Mouse (Mus musculus): ENCODE data around the gene Hspbp1. TPM values are rescaled to one million over a fixed set of nuclear protein-coding genes. Genes with fewer than 3 reads are reported as not detected.

Gene Hspbp1
- total RNA-seq (2023): 10 to 100 TPM; 15.7 to 22.2 TPM

DNA sequence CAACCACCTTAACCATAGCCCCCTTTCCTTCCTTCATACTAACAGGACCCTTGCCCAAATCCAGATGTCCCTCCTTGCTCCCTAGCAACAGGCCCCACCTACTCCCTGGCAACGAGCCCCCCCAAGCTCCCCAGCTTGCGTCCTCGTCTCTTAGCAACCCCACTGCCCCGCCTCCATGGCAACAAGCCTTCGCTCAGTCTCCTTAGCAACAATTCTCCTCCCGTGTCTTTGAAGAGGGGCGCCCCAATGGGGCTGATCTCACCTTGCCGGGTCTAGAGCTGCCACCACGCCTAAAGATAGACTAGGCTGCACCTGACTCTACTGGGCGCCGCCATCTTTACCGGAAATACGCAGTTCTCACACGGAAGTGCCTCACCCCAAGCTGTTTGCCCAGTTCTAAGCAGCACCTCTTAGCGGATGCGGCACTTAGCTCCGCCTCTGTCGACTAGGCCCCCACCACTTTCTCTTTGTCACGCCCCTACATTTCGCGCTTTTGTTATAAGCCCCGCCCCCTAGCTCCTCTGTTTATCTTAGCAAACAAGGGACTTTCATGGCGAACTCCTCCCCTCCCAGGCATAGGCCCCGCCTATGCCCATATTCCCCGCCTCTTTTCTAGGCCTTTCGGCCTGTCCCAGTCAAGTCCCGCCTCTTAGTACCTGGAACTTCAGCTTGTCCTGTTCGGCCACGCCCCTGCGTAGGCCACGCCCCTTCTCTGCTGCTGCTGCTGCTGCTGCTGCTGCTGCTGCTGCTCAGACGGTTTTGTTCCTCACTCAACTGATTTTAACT lies at the start of gene Hspbp1:
Hspbp1 (minus strand) TSS at position 437 of the 786 bp plus-strand sequence.

GRCm38 (mm10) chr7:4725169-4725568 lies 40.3 kb upstream of the Hspbp1 start, which contains the start of gene Tmem150b:
TSS of gene Tmem150b (minus strand) at chr7:4725249.

GRCm38 (mm10) chr7:4690387-4690786 lies 5.5 kb upstream of the Hspbp1 start, which contains the start of gene Brsk1:
TSS of gene Brsk1 (plus strand) at chr7:4690604.

GRCm38 (mm10) chr7:4658912-4659551 lies 25.8 kb downstream of the Hspbp1 start, which contains the start of gene Ppp6r1:
TSS of gene Ppp6r1 (minus strand) at chr7:4659019.

DNA sequence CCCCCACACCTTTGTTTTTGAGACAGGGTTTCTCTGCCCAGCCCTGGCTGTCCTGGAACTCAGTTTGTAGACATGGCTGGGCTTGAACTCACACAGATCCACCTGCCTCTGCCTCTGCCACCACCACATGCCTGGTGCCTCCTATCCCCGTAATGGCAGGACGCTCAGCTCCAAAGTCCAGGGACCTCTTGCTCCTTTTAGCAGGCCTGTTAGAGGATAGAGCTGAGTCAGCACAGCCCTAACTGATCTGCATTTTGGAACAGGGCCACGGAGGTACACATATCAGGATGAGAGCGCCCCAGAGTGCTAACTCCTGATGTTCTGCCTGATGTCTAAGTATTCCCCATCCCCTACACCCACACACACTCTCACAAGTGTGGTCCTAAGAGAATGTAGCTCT lies 53.8 kb downstream of the Hspbp1 start, which contains the start of gene Tmem86b:
Tmem86b (minus strand) TSS at position 392 of the 400 bp plus-strand sequence.

Other genes with a start within 250 kb of the Hspbp1 start
- 1 to 10 TPM; 2.5 to 3.1 TPM for gene Rdh13, start 239.4 kb downstream of the Hspbp1 start, total RNA-seq (2023)
- 1 to 10 TPM; 7.4 to 8.0 TPM for gene Eps8l1, start 224.4 kb downstream of the Hspbp1 start, total RNA-seq (2023)
- 100 to 1,000 TPM; 168 to 202 TPM for gene Ppp1r12c, start 183.4 kb downstream of the Hspbp1 start, total RNA-seq (2023)
- gene Tnnt1, start 168.7 kb downstream of the Hspbp1 start, total RNA-seq (2023): 10 to 100 TPM in 1 of 2 experiments, 1 to 10 TPM in 1; 9.0 to 15.0 TPM
- 1 to 10 TPM in 1 of 2 experiments, under 1 TPM in 1; 0.39 to 1.7 TPM for gene Tnni3, start 160.8 kb downstream of the Hspbp1 start, total RNA-seq (2023)
- under 1 TPM; 0.50 to 0.77 TPM for gene Dnaaf3, start 152.6 kb downstream of the Hspbp1 start, total RNA-seq (2023)
- gene Syt5, start 137.5 kb downstream of the Hspbp1 start, total RNA-seq (2023): not detected
- not detected for gene Ptprh, start 81.0 kb downstream of the Hspbp1 start, total RNA-seq (2023)
- gene Tmem86b, start 53.6 kb downstream of the Hspbp1 start, total RNA-seq (2023): 10 to 100 TPM; 22.9 to 23.5 TPM
- 100 to 1,000 TPM; 149 to 155 TPM for gene Ppp6r1, start 26.0 kb downstream of the Hspbp1 start, total RNA-seq (2023)
- under 1 TPM in 1 of 2 experiments, not detected in 1; 0.28 TPM for gene Brsk1, start 5.5 kb upstream of the Hspbp1 start, total RNA-seq (2023)
- gene Tmem150b, start 40.2 kb upstream of the Hspbp1 start, total RNA-seq (2023): 10 to 100 TPM; 20.0 to 21.3 TPM
- gene Kmt5c, start 55.0 kb upstream of the Hspbp1 start, total RNA-seq (2023): 100 to 1,000 TPM; 113 TPM
- gene Cox6b2, start 68.0 kb upstream of the Hspbp1 start, total RNA-seq (2023): 10 to 100 TPM; 36.5 to 36.7 TPM
- not detected for gene Fam71e2, start 86.2 kb upstream of the Hspbp1 start, total RNA-seq (2023)
- gene Il11, start 97.8 kb upstream of the Hspbp1 start, total RNA-seq (2023): not detected
- gene Tmem190, start 97.9 kb upstream of the Hspbp1 start, total RNA-seq (2023): not detected
- gene Tmem238, start 104.6 kb upstream of the Hspbp1 start, total RNA-seq (2023): 1 to 10 TPM; 2.1 to 2.4 TPM
- 1,000 to 10,000 TPM in 1 of 2 experiments, 100 to 1,000 TPM in 1; 932 to 1,065 TPM for gene Rpl28, start 107.8 kb upstream of the Hspbp1 start, total RNA-seq (2023)
- 100 to 1,000 TPM; 229 to 230 TPM for gene Ube2s, start 127.5 kb upstream of the Hspbp1 start, total RNA-seq (2023)
- gene Shisa7, start 159.6 kb upstream of the Hspbp1 start, total RNA-seq (2023): not detected
- 1 to 10 TPM; 4.5 to 7.4 TPM for gene Isoc2b, start 185.2 kb upstream of the Hspbp1 start, total RNA-seq (2023)
- gene Isoc2a, start 192.1 kb upstream of the Hspbp1 start, total RNA-seq (2023): 1 to 10 TPM; 5.8 to 7.4 TPM
- gene Gm36210, start 221.4 kb upstream of the Hspbp1 start, total RNA-seq (2023): not detected
- gene Zfp628, start 230.1 kb upstream of the Hspbp1 start, total RNA-seq (2023): 10 to 100 TPM; 12.6 to 13.0 TPM
- gene Nat14, start 237.0 kb upstream of the Hspbp1 start, total RNA-seq (2023): 1 to 10 TPM; 2.3 to 3.0 TPM
- under 1 TPM; 0.07 to 0.42 TPM for gene Ssc5d, start 240.7 kb upstream of the Hspbp1 start, total RNA-seq (2023)